Mouse (Mus musculus): ENCODE measurements at regions not wholly inside any gene's neighbourhood (a gene's known extent, or its start where the extent isn't known, plus 50 kb on each side); places are given as distances from the start of the nearest gene placed in this dataset.
"Not testable (repeated sequence)": the region's sequence is repeated elsewhere in the genome, so short reads cannot be mapped to it uniquely, and the experiment has no call there.

- H3K27me3 ChIP-seq (ENCODE audit: control insufficient read depth, insufficient read depth, low read length): no peaks in the 10 kb centered on the region
- no peak overlapping the region for H3K4me3 ChIP-seq (replicated peaks; ENCODE audit: low read length)
- H3K4me1 ChIP-seq (replicated peaks; ENCODE audit: control insufficient read depth, insufficient read depth, low read length): no peaks in the 10 kb centered on the region
- 66% methylated on average over 5 of the region's 5 CpGs for WGBS
- H3K36me3 ChIP-seq (replicated peaks; ENCODE audit: control insufficient read depth, insufficient read depth): no peaks in the 10 kb centered on the region
- no peak overlapping the region for H3K27ac ChIP-seq
- ATAC-seq (ENCODE audit: low FRiP score): peak; percentile 60; the same call in 1 of the 2 replicates
- no peak overlapping the region for H3K9ac ChIP-seq
- no peak overlapping the region for H3K4me2 ChIP-seq (replicated peaks)
- no peaks in the 10 kb centered on the region for H3K9me3 ChIP-seq (ENCODE audit: control insufficient read depth, low read length)
- no peak for DNase-seq (ENCODE audit: low spot score)
These were observed 1255.9 kb upstream of the Pcdh10 start for GRCm38 (mm10) chr3:44122311-44122710.

- peak; percentile 36 for DNase-seq (ENCODE audit: low spot score)
- WGBS: 30% methylated on average over 1 of the region's 1 CpGs
- Histone ChIP-seq H3K27ac (no peak overlapping the region), H3K9me3 (ENCODE audit: control insufficient read depth, low read length) (no peaks in the 10 kb centered on the region), H3K36me3 (replicated peaks; ENCODE audit: control insufficient read depth, insufficient read depth) (no peaks in the 10 kb centered on the region), H3K9ac (no peak overlapping the region), H3K4me2 (replicated peaks) (no peak overlapping the region), H3K4me3 (replicated peaks; ENCODE audit: low read length) (no peak overlapping the region), H3K27me3 (ENCODE audit: control insufficient read depth, insufficient read depth, low read length) (no peaks in the 10 kb centered on the region), H3K4me1 (replicated peaks; ENCODE audit: control insufficient read depth, insufficient read depth, low read length) (no peaks in the 10 kb centered on the region)
- ATAC-seq (ENCODE audit: low FRiP score): peak; percentile 55; the same call in 1 of the 2 replicates
These were observed 1247.5 kb upstream of the Pcdh10 start for GRCm38 (mm10) chr3:44130657-44131056.

GRCm38 (mm10) chr3:44154526-44154925, 1223.7 kb upstream of the Pcdh10 start:
- 74% methylated on average over 1 of the region's 1 CpGs for WGBS
- H3K27ac ChIP-seq: no peak overlapping the region
- DNase-seq (ENCODE audit: low spot score): no peak

GRCm38 (mm10) chr3:44199876-44200275, 1178.3 kb upstream of the Pcdh10 start:
- not testable (repeated sequence) for H3K36me3 ChIP-seq (replicated peaks; ENCODE audit: control insufficient read depth, insufficient read depth); H3K4me1 ChIP-seq (replicated peaks; ENCODE audit: control insufficient read depth, insufficient read depth, low read length); H3K4me3 ChIP-seq (replicated peaks; ENCODE audit: low read length)

More at GRCm38 (mm10) chr3:44154526-44154925, 1223.7 kb upstream of the Pcdh10 start:
- Histone ChIP-seq H3K9ac (no peak overlapping the region), H3K4me3 (replicated peaks; ENCODE audit: low read length) (no peak overlapping the region), H3K27me3 (ENCODE audit: control insufficient read depth, insufficient read depth, low read length) (no peaks in the 10 kb centered on the region), H3K9me3 (ENCODE audit: control insufficient read depth, low read length) (no peaks in the 10 kb centered on the region), H3K36me3 (replicated peaks; ENCODE audit: control insufficient read depth, insufficient read depth) (no peaks in the 10 kb centered on the region), H3K4me1 (replicated peaks; ENCODE audit: control insufficient read depth, insufficient read depth, low read length) (no peaks in the 10 kb centered on the region), H3K4me2 (replicated peaks) (no peak overlapping the region)
- no peak for ATAC-seq (ENCODE audit: low FRiP score)

GRCm38 (mm10) chr3:44237532-44237931, 1140.7 kb upstream of the Pcdh10 start:
- not testable (repeated sequence) for H3K4me2 ChIP-seq (replicated peaks); H3K4me1 ChIP-seq (replicated peaks; ENCODE audit: control insufficient read depth, insufficient read depth, low read length); H3K9me3 ChIP-seq (ENCODE audit: control insufficient read depth, low read length); H3K36me3 ChIP-seq (replicated peaks; ENCODE audit: control insufficient read depth, insufficient read depth); ATAC-seq (ENCODE audit: low FRiP score); H3K9ac ChIP-seq; H3K27ac ChIP-seq; H3K27me3 ChIP-seq (ENCODE audit: control insufficient read depth, insufficient read depth, low read length); DNase-seq (ENCODE audit: low spot score); H3K4me3 ChIP-seq (replicated peaks; ENCODE audit: low read length)
- WGBS: 94% methylated on average over 8 of the region's 8 CpGs

More at GRCm38 (mm10) chr3:44199876-44200275, 1178.3 kb upstream of the Pcdh10 start:
- not testable (repeated sequence) for ATAC-seq (ENCODE audit: low FRiP score); H3K27ac ChIP-seq; H3K4me2 ChIP-seq (replicated peaks); DNase-seq (ENCODE audit: low spot score); H3K9ac ChIP-seq; H3K9me3 ChIP-seq (ENCODE audit: control insufficient read depth, low read length); H3K27me3 ChIP-seq (ENCODE audit: control insufficient read depth, insufficient read depth, low read length)
- WGBS: 88% methylated on average over 6 of the region's 6 CpGs
